Mouse (Mus musculus): ENCODE data around the gene Plin1.

Gene Plin1

DNA sequence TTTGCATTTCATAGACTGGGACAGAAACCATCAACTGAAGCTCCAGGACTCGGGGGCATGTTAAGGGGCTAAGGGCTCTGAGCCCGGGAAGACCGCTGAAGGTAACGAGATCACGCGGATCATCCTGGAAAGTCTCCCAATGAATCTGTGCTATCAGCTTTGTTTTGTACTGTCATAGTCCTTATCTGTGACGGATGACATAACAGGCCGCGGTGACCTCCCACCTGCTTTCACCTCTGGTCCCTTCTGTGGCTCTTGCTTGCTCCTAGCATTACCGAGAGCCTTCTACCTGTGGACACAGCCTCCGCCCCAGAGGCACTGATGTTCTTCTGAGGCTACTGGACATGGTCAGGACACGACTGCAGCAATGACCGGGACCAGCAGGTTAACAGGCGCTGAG, 3.8 kb upstream of the Plin1 start:
- no peak for DNase-seq (ENCODE audit: low spot score in 2 of 2)

- no peak for DNase-seq (ENCODE audit: low spot score in 2 of 2)
Observed at GRCm38 (mm10) chr7:79734563-79734962, 1.9 kb upstream of the Plin1 start.

DNA sequence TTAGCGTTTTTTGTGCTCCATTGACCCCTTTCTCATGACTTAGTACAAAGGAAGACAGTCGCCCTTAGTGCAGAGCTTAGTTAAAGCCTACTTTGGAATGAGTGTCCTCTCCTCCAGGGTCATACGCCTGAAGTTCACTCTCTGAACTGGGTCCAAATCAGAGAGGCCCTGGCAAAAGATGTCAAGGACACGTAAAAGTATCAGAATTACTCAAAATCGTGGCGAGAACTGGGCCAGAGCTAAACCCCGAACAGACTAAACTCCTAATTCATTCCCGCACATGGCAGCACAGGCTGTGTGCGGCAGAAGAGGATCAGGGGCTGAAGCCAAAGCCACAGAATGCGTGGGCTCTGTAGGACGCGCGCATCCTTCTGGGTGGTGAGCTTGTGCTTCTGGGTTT, 1.3 kb downstream of the Plin1 start:
- no peak for DNase-seq (ENCODE audit: low spot score in 2 of 2)

DNA sequence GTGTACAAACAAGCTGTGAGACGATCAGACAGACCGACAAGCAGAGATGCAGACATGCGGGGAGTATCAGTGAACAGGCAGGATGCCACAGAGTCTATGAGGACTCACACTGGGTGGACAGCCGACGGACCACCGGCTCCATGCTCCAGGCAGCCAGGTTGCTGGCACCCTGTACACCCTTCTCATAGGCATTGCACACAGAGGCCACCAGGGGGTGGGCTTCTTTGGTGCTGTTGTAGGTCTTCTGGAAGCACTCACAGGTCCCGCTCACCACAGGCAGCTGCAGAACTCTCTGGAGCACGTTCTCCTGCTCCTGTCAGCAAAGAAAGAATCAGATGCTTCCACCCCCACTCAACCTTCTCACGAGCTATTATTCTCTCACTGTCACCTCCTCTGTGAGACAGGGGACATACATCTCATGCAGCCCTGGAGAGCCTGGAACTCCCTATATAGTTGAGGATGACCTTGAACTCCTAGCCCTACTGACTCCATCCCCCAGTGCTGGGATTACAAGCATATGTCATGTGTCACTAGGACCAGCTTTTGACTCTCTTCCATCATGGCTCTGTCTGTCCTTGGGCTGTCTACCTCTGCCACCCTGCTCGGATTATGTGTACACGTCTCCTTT, 2.8 kb downstream of the Plin1 start:
- no peak for DNase-seq (ENCODE audit: low spot score in 2 of 2)

GRCm38 (mm10) chr7:79729169-79729568, 3.5 kb downstream of the Plin1 start:
- peak; percentile 58 to 59 for DNase-seq (ENCODE audit: low spot score in 2 of 2)

- DNase-seq (ENCODE audit: low spot score in 2 of 2), result peak; percentile 29 to 32
Observed at GRCm38 (mm10) chr7:79728219-79728618, 4.5 kb downstream of the Plin1 start.

DNA sequence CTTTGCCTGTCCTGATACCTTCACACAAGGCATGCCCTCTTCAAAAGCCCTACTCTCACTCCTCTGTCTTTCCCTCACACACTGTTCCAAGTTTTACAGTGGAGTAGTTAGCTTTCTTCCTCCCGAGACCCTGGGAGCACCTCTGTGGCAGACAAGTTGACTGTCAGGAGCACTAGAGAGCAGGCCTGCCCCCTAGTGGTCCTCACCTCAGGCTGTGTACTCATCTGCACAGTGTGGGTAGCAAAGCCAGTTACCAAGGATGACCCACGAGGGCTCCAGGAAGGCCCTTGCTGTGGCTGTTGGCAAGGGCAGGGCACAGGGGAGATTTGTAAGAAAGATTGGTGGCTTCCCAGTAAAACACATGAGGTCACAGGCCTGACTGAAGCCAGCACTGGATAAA, 5.6 kb downstream of the Plin1 start:
- DNase-seq (ENCODE audit: low spot score in 2 of 2), result peak; percentile 34 to 53

- DNase-seq (ENCODE audit: low spot score in 2 of 2), result peak; percentile 26 to 28
Observed at GRCm38 (mm10) chr7:79721386-79721977, 11.2 kb downstream of the Plin1 start.

DNA sequence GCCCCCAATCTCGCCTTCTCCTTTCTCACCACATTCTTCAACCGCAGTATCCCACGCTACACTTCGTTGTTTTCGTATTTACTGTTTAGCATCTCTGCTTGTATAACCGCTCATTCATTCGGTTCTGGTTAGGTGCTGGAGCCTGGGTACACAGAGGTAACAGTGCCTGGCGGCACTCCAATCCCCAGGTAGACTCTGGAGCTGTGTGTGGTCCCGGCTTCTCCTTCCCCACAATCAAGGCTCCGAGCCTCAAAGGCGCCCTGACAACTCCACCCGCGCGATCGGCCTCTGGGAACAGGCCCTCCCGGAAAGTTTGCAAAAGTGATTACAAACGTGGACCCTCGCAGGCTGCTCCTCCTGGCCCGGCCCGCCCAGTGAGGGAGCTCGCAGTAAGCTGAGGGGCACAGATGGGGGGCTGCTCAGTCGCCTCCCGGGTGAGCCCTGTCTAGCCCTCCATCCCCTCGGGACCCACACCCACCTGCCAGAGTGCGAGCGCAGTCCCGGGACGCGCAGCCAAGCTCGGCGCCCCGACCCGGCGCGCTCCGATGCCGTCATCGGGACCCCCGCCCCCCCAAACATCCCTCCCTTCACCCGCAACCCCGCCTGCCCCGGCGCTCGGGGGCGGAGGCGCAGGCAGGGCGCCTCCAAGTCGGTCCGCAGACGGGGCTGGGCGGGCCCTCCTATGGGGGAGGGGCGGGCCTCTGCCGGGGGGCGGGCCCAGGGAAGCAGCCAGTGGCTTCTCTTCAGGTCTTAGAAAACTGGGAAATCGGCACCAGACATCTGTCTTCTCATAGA, 17.3 kb downstream of the Plin1 start, which contains the start of gene Kif7:
Gene Kif7 (minus strand): TSS at position 534 of the 795 bp plus-strand sequence.
- no peak for DNase-seq (ENCODE audit: low spot score in 2 of 2)

- no peak for DNase-seq (ENCODE audit: low spot score in 2 of 2)
Observed at GRCm38 (mm10) chr7:79710831-79711230, 21.9 kb downstream of the Plin1 start.

DNA sequence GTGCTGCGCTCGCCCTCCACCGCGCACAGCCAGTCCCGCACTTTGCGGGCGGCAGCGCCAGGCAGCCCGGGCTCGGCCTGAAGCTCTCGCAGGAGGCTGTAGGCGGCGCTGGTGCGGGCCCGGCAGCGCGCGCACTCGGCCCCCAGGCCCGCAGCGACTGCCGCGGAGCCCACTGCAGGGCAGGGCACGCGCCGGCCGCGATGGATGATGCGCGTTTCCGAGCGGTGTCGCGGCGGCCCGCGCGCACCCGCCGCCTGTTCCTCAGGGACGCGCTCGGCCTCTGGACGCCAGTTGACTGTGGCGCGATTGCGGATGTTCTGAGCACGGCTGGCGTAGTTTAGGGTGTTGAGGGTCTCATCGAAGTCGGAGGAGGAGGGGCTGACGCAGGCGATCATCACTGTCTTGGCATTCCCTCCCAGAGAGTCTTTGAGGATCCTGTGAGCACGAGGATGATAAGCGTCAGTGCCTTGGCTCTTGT, 22.5 kb downstream of the Plin1 start:
- DNase-seq (ENCODE audit: low spot score in 2 of 2), result peak in 1 of 2 experiments; percentile 42

GRCm38 (mm10) chr7:79705210-79705609, 27.5 kb downstream of the Plin1 start:
- DNase-seq (ENCODE audit: low spot score in 2 of 2), result no peak

GRCm38 (mm10) chr7:79702755-79703154, 29.9 kb downstream of the Plin1 start:
- DNase-seq (ENCODE audit: low spot score in 2 of 2), result no peak

GRCm38 (mm10) chr7:79696495-79696894, 36.2 kb downstream of the Plin1 start:
- DNase-seq (ENCODE audit: low spot score in 2 of 2), result no peak

- no peak for DNase-seq (ENCODE audit: low spot score in 2 of 2)
Observed at GRCm38 (mm10) chr7:79680231-79680630, 52.5 kb downstream of the Plin1 start.

DNA sequence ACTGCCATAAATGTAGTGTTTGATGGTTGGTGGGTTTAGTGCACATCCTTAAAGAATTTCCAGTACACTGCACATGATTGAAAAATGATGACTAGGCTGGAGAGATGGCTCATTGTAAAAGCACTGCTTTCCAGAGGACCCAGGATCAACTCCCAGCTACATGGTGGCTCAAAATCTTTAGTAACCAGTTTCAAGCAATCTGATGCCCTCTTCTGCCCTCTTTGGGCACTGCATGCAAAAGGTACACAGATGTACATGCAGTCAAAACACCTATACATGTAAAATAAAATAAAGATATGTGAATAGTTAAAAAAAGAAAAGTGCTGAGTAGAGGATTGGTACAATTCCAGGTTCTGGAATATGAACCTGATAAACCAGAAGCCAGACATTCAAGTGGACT, 53.5 kb downstream of the Plin1 start:
- no peak for DNase-seq (ENCODE audit: low spot score in 2 of 2)

GRCm38 (mm10) chr7:79670900-79671604, 61.7 kb downstream of the Plin1 start:
- DNase-seq (ENCODE audit: low spot score in 2 of 2), result no peak
